ENCODE assay signal across 14 mouse cellular contexts in genomic region chr12:107291377-107291776, GRCm38 (mm10).
"Had no signal": no experiment of that assay in that cellular context is flagged by ENCODE, and none has a peak within 500 bp of the region (broad histone marks: within the 10 kb centered on the region; RNA-seq: fewer than 3 reads in every experiment).

No protein-coding gene starts in this region.

- H3K9me3 ChIP-seq: kidney, embryonic 15.5 days; liver, embryonic 12.5 days; midbrain, embryonic 12.5 days; neural tube, embryonic 13.5 days had no signal

- H3K27me3 ChIP-seq: kidney, embryonic 15.5 days; liver, embryonic 12.5 days; midbrain, embryonic 12.5 days; neural tube, embryonic 13.5 days had no signal

- H3K4me2 ChIP-seq: kidney, embryonic 15.5 days; liver, embryonic 12.5 days; lung, embryonic 14.5 days; midbrain, embryonic 12.5 days; neural tube, embryonic 13.5 days had no signal

- H3K4me3 ChIP-seq: kidney, embryonic 15.5 days; liver, embryonic 12.5 days; midbrain, embryonic 12.5 days; neural tube, embryonic 13.5 days had no signal

- H3K4me1 ChIP-seq: kidney, embryonic 15.5 days; liver, embryonic 12.5 days; midbrain, embryonic 12.5 days had no signal

- ATAC-seq: liver, embryonic 12.5 days; midbrain, embryonic 16.5 days had no signal

- H3K9ac ChIP-seq: kidney, embryonic 15.5 days; liver, embryonic 12.5 days; lung, embryonic 14.5 days; midbrain, embryonic 12.5 days; neural tube, embryonic 13.5 days had no signal

- H3K27ac ChIP-seq: kidney, embryonic 15.5 days; liver, embryonic 12.5 days; midbrain, embryonic 12.5 days; neural tube, embryonic 13.5 days had no signal

- DNase-seq: kidney, adult 2 months; kidney, postnatal 14 days; left cerebral cortex, postnatal 4 days; lung, embryonic 14.5 days; lung, postnatal 10 days; lung, postnatal 4 days; right cerebral cortex, postnatal 14 days; thymus, adult 18-20 months; thymus, postnatal 14 days had no signal

- H3K36me3 ChIP-seq: kidney, embryonic 15.5 days; liver, embryonic 12.5 days; midbrain, embryonic 12.5 days; neural tube, embryonic 13.5 days had no signal
